Mouse (Mus musculus) 3T3-L1 (cell line): ENCODE results near the gene Rxfp4.

ENCODE experiments used
- DNase-seq: peaks from one replicate; pipeline ENCODE4 v3.0.0-alpha.2; 2015; ENCODE audit warnings: low read depth, low spot score

Rxfp4 gene

GRCm38 (mm10) chr3:88629244-88629643 lies 23.7 kb downstream of the Rxfp4 start:
- no peak for DNase-seq

- no peak for DNase-seq
Observed at GRCm38 (mm10) chr3:88628766-88629165, 24.2 kb downstream of the Rxfp4 start.

DNA sequence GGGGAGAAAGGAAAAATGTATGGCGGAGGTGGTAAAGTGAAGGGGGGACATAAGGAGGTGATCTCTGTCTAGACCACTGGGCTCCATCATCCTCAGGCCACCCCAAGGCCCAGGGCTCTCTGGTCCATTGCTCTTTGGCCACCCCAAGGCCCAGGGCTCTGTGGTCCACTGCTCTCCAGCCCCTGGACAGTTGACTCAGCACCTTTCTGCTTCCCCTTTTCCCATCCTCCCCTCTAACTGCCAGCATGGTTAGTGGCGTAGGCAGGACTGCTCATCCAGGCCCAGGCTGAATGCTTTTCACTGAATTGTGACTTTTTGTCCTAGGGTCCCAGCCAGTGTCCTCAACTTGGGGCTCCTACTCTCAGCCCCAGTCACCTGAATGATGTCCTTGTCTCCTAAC lies 25.4 kb downstream of the Rxfp4 start:
- DNase-seq, result no peak

DNA sequence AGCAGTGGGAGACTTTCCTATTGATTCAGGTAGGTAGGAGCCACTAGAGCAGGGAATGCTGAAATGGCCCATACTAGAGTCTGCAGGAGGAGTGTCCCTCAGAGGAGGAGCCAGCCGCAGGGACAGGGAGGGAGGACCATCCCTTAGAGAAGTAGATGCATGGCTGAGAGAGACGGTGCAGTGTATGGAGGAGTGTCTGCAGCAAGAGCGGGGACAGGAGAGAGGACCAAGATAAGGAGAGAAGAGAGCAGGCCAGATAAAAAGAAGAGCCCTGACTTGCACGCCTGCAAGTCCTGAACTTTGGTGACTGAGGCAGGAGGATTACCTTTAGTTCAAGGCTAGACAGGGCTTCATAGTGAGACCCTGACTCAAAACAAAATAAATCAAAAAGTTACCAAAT lies 25.8 kb downstream of the Rxfp4 start:
- DNase-seq, result no peak

- DNase-seq, result no peak
Observed at GRCm38 (mm10) chr3:88626316-88626715, 26.6 kb downstream of the Rxfp4 start.

DNA sequence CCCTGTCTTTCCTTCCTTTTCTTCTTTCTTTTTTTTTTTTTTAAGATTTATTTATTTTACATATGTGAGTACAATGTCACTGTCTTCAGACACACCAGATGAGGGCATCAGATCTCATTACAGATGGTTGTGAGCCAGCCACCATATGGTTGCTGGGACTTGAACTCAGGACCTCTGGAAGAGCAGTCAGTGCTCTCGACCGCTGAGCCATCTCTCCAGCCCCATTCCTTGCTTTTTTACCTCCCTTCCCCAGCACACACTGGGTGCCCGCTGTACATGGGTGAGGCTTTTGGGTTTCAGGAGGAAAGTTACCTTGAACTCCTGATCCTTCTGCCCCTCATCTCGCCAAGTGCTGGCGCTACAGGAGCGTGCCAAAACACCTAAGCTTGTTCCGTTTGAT lies 27.4 kb downstream of the Rxfp4 start:
- no peak for DNase-seq

- DNase-seq, result peak; percentile 93
Observed at GRCm38 (mm10) chr3:88624951-88625350, 28.0 kb downstream of the Rxfp4 start.

DNA sequence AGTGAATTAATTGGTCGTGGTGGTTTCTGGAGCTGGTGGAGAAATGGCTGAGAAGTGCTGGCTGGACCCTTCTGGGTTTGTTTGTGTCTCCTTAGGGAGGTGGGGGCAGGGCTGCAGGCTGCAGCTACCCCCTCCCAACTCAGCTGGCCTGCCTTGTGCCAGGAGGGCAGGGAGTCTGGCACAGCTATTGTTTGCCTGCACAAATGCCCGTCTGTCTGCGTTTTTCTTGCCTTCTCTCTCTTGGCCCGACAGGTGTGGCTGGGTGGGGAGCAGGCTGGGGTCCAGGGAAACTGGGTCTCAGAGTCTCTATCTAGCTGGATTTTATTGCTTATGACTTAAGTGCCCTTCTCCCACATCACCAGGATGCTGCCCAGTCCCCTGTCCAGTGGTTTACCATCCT lies 28.6 kb downstream of the Rxfp4 start:
- DNase-seq, result peak; percentile 31

- peak; percentile 44 for DNase-seq
Observed at GRCm38 (mm10) chr3:88623346-88624135, 29.4 kb downstream of the Rxfp4 start.

GRCm38 (mm10) chr3:88622941-88623345 lies 30.0 kb downstream of the Rxfp4 start:
- no peak for DNase-seq

DNA sequence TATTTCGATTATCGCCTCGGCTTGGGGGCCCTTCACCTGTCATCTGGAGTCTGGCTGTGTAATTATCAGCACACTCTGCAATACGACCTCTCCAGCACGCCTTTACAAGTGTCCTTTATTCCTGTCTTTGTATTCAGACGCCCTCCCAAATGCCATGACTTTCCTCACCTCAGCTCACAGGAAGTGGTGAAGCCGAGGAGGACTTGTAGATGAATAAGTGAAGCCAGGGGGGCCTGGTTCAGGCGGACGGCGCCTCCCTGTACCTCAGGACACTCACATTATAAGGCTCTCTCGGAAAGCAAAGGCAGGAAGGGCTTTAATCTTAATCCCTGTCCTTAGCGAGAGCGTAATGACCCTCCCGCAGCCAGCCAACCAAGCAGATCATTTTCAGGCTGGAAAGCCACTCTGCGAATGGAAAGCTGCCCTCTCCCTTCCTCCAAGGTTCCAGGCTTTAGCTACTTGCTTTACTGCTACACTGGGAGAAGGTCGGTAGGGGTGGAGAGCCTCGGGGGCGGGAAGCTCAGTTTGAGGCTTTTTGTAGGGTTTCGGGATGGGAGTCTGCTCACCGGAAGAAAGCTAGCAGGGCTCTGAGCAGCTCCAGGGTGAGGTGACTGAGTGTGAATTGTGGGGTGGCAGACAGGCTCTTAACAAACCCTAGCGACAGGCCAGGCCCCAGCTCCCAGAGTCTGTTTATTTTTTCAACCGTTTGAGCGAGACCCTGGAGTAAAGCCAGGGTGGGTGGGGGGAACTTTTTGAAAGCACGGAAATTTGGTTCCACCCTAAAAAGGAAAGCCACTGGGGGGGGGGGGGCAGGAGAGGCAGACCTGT lies 30.6 kb downstream of the Rxfp4 start:
- DNase-seq, result peak; percentile 60

DNA sequence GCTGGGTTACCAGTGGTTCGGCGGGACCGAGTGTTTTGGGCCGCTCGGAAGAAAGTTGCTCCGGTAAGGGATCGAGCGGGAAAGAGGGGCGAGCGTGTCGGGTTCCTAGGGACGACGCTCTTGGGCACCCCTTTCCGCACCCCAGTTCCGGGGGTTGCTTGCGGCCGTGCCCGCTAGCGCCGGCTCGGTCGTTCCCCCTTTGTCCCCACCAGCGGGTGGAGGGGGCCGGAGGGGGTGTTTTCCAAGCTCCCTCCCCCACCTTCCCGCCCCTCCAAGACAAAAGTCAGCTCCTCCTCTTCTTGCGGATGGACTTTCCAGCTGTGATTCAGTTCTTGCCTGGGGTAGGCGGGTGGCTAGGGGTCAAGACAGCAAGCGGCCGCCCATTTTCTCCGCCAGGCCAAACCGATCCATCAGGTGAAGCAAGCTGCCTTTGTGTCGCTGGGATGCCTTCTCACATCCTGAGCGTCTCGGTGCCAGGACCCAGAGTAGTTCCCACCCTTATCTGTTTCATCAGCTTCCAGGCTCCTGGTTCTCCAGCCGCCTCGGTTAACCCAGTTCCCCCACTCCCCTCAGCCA lies 31.3 kb downstream of the Rxfp4 start:
- DNase-seq, result peak; percentile 82

- DNase-seq, result peak; percentile 68
Observed at GRCm38 (mm10) chr3:88620992-88621536, 31.9 kb downstream of the Rxfp4 start.

GRCm38 (mm10) chr3:88620146-88620991 lies 32.6 kb downstream of the Rxfp4 start:
- peak; percentile 40 for DNase-seq

- peak; percentile 43 for DNase-seq
Observed at GRCm38 (mm10) chr3:88619113-88620097, 33.5 kb downstream of the Rxfp4 start.

DNA sequence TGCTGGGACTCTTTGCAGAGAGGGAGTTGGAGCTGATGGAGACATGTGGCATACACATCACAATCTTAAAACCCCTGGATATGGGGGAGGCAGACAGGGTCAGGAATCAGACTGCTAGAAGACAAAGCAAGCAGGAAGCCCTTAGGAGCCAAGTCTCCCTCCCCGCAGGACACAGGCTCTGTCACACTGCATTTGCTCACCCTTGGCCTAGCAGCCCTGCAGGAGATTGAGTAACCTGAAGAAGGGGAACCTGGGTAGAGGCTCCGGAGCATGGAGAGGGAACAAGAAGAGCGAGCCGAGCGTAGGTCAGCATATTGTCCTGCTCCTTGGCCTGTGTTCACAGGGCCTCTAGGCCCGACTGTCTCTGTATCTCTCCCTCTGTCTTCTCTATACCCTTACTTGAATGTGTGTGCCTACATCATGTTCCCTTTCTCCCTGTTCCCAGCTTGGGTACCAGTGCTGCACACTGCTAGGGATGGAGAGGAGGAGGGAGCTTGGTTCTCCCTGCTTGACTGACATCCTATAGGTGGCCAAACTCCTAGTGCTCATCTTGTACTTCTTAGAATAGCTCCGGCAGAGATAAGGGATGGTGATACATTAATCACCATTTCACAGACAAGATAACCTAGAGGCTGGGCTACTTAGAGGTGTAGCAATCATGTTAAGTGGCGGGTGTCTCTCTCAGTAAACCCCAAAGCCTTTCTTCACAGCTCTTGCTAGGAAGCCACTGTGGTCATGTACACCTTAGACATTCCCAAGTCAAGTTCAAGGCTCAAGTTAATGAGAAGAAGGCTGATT lies 34.7 kb downstream of the Rxfp4 start:
- DNase-seq, result no peak

GRCm38 (mm10) chr3:88616951-88617500 lies 35.9 kb downstream of the Rxfp4 start:
- peak; percentile 46 for DNase-seq

DNA sequence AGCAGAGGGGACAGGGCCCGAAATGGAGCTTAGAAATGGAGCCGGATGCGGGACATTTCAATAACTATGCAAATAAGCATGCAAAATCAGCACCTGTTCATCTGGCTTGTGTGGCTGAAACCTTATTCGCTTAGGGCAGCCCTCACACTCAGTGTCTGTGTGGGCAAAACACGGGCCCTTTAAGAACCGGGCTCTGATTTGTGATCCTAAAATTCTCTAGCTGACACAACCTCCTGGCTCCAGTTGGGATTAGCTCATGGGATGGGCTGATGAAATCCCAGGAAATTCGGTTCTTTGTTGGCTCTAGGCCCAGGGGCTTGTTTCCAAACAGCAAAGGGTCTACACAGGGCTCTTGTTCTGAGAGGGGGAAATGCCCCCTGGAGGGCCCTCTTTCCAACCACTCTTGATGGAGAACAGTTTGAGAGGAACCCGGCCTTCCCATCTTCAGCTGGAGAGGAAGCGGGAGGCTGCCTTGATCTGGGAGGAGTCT lies 37.0 kb downstream of the Rxfp4 start:
- DNase-seq, result peak; percentile 97

- no peak for DNase-seq
Observed at GRCm38 (mm10) chr3:88615117-88615516, 37.8 kb downstream of the Rxfp4 start.
